Mouse (Mus musculus) stomach, postnatal 0 days (tissue): ENCODE results near the gene Abcc2.

ENCODE experiments used
- CTCF ChIP-seq: IDR thresholded peaks from 2 replicates; pipeline ENCODE4 v1.5.1; 2016; ENCODE audit warnings: antibody characterized with exemption, low read depth, mild to moderate bottlenecking, moderate library complexity
- EP300 ChIP-seq: optimal IDR thresholded peaks from 2 replicates; pipeline ENCODE3; 2016; ENCODE audit warnings: antibody characterized with exemption

DNA sequence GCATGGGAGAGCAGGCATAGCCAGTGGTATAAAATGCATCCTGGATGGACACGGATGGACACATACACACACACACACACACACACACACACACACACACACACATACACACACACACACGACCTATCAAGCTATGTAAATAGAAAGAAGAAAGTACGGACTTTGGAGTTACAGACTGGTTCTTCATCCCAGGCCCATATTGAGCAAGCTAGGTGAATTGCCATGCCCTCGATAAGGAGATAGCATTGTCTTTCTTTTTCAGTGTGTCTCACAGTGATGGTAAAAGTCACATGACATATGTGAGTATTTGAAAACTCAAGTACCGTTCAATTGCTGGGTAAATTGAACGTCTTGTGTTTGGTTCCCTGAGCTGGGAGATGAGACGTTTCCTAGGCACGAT, 44.9 kb downstream of the Abcc2 start:
- TF ChIP-seq EP300 (no peak), CTCF (no peak)
